ENCODE assay signal across 14 mouse cellular contexts in genomic region chr3:137529961-137530609, GRCm38 (mm10).
DNase-seq lines count a peak whose midpoint lies in the region; ATAC-seq and TF ChIP-seq lines count a peak whose summit lies in the region.
"Had no signal": no experiment of that assay in that cellular context is flagged by ENCODE, and none has a peak within 500 bp of the region (broad histone marks: within the 10 kb centered on the region; RNA-seq: fewer than 3 reads in every experiment).

No protein-coding gene starts in this region.

- no peak for TF ChIP-seq CTCF in gastrocnemius, adult 2 months (IDR thresholded peaks at IDR 0.05)

- no peaks in the 10 kb centered on the region for H3K27me3 ChIP-seq in embryonic facial prominence, embryonic 10.5 days (replicated peaks; ENCODE audit: low read depth, poor library complexity, severe bottlenecking)
- H3K27me3 ChIP-seq in forebrain, embryonic 16.5 days (replicated peaks; ENCODE audit: control insufficient read depth, insufficient read depth, low read length): no peaks in the 10 kb centered on the region
- H3K27me3 ChIP-seq in limb, embryonic 14.5 days (ENCODE audit: control insufficient read depth, insufficient read depth, low read length): no peaks in the 10 kb centered on the region
- no peaks in the 10 kb centered on the region for H3K27me3 ChIP-seq in liver, embryonic 12.5 days (replicated peaks)
- H3K27me3 ChIP-seq in heart, embryonic 11.5 days (ENCODE audit: control insufficient read depth, insufficient read depth, low read length): no peaks in the 10 kb centered on the region
- H3K27me3 ChIP-seq: liver, embryonic 15.5 days; neural tube, embryonic 12.5 days had no signal

- 39% methylated on average over 7 of the region's 7 CpGs for WGBS in embryonic facial prominence, embryonic 10.5 days
- 12% methylated on average over 7 of the region's 7 CpGs for WGBS in forebrain, embryonic 16.5 days
- WGBS in limb, embryonic 14.5 days: 45% methylated on average over 7 of the region's 7 CpGs
- 71% methylated on average over 7 of the region's 7 CpGs for WGBS in liver, embryonic 12.5 days (ENCODE audit: insufficient replicate concordance)
- WGBS in heart, embryonic 11.5 days (ENCODE audit: insufficient replicate concordance): 70% methylated on average over 7 of the region's 7 CpGs

- peak overlapping the region; percentile 22 for H3K4me2 ChIP-seq in forebrain, embryonic 16.5 days (ENCODE audit: low read length)
- H3K4me2 ChIP-seq in limb, embryonic 14.5 days (replicated peaks; ENCODE audit: low read depth, low read length, severe bottlenecking): no peak overlapping the region
- no peak overlapping the region for H3K4me2 ChIP-seq in liver, embryonic 12.5 days
- no peak overlapping the region for H3K4me2 ChIP-seq in heart, embryonic 11.5 days
- H3K4me2 ChIP-seq: liver, embryonic 15.5 days; neural tube, embryonic 12.5 days had no signal

- H3K9ac ChIP-seq in forebrain, embryonic 16.5 days (replicated peaks; ENCODE audit: low read depth, low read length): no peak overlapping the region
- H3K9ac ChIP-seq in limb, embryonic 14.5 days (ENCODE audit: low read depth, low read length, severe bottlenecking): no peak overlapping the region
- H3K9ac ChIP-seq in liver, embryonic 12.5 days: no peak overlapping the region
- H3K9ac ChIP-seq in heart, embryonic 11.5 days (ENCODE audit: low read depth, low read length): no peak overlapping the region
- H3K9ac ChIP-seq: liver, embryonic 15.5 days; neural tube, embryonic 12.5 days had no signal

- no peak overlapping the region for H3K4me3 ChIP-seq in gastrocnemius, adult 2 months
- peak overlapping the region; percentile 5; the same call in 1 of the 2 replicates for H3K4me3 ChIP-seq in embryonic facial prominence, embryonic 10.5 days
- no peak overlapping the region for H3K4me3 ChIP-seq in forebrain, embryonic 16.5 days (replicated peaks; ENCODE audit: low read length)
- H3K4me3 ChIP-seq in limb, embryonic 14.5 days (replicated peaks; ENCODE audit: low read length): no peak overlapping the region
- H3K4me3 ChIP-seq in liver, embryonic 12.5 days: no peak overlapping the region
- no peak overlapping the region for H3K4me3 ChIP-seq in heart, embryonic 11.5 days (ENCODE audit: low read depth, low read length)
- H3K4me3 ChIP-seq: liver, embryonic 15.5 days; neural tube, embryonic 12.5 days had no signal

- no peak for TF ChIP-seq POLR2A in limb, embryonic 14.5 days (IDR thresholded peaks at IDR 0.05; ENCODE audit: borderline replicate concordance, extremely low read depth, insufficient read depth, insufficient read length)

- peaks cover 21% of the 10 kb centered on the region for H3K4me1 ChIP-seq in embryonic facial prominence, embryonic 10.5 days
- peaks cover 16% of the 10 kb centered on the region for H3K4me1 ChIP-seq in forebrain, embryonic 16.5 days (replicated peaks; ENCODE audit: control insufficient read depth, insufficient read depth, low read length)
- peaks cover 7% of the 10 kb centered on the region; the same call in 1 of the 2 replicates for H3K4me1 ChIP-seq in limb, embryonic 14.5 days (ENCODE audit: control insufficient read depth, insufficient read depth, low read length)
- no peaks in the 10 kb centered on the region for H3K4me1 ChIP-seq in liver, embryonic 12.5 days
- no peaks in the 10 kb centered on the region for H3K4me1 ChIP-seq in heart, embryonic 11.5 days (ENCODE audit: control insufficient read depth, insufficient read depth, low read length)
- H3K4me1 ChIP-seq: liver, embryonic 15.5 days had no signal

- peak; percentile 90 for ATAC-seq in forebrain, embryonic 16.5 days
- ATAC-seq in limb, embryonic 14.5 days (ENCODE audit: low FRiP score, low read depth): peak; percentile 55
- no peak for ATAC-seq in liver, embryonic 12.5 days
- ATAC-seq in heart, embryonic 11.5 days (replicated peaks; ENCODE audit: insufficient number of reproducible peaks, low FRiP score, low TSS enrichment): no peak
- ATAC-seq: inflammation-experienced regulatory T-cells, adult 6 months had no signal

- H3K36me3 ChIP-seq in embryonic facial prominence, embryonic 10.5 days (replicated peaks): no peaks in the 10 kb centered on the region
- no peaks in the 10 kb centered on the region for H3K36me3 ChIP-seq in forebrain, embryonic 16.5 days (ENCODE audit: control insufficient read depth, insufficient read depth)
- H3K36me3 ChIP-seq in limb, embryonic 14.5 days (ENCODE audit: control insufficient read depth, insufficient read depth, low read length): no peaks in the 10 kb centered on the region
- H3K36me3 ChIP-seq in liver, embryonic 12.5 days: no peaks in the 10 kb centered on the region
- no peaks in the 10 kb centered on the region for H3K36me3 ChIP-seq in heart, embryonic 11.5 days (ENCODE audit: control insufficient read depth, insufficient read depth, low read length)
- H3K36me3 ChIP-seq: liver, embryonic 15.5 days; neural tube, embryonic 12.5 days had no signal

- H3K27ac ChIP-seq in gastrocnemius, adult 2 months: peak overlapping the region; percentile 64
- peak overlapping the region; percentile 77 for H3K27ac ChIP-seq in embryonic facial prominence, embryonic 10.5 days (replicated peaks)
- H3K27ac ChIP-seq in forebrain, embryonic 16.5 days (ENCODE audit: low read length): peak overlapping the region; percentile 56
- H3K27ac ChIP-seq in limb, embryonic 14.5 days (replicated peaks; ENCODE audit: low read depth, low read length): peak overlapping the region; percentile 48
- H3K27ac ChIP-seq in liver, embryonic 12.5 days: no peak overlapping the region
- no peak overlapping the region for H3K27ac ChIP-seq in heart, embryonic 11.5 days (ENCODE audit: low read depth, low read length)
- H3K27ac ChIP-seq: liver, embryonic 15.5 days; neural tube, embryonic 12.5 days had no signal

- peak; percentile 33 for DNase-seq in gastrocnemius, adult 2 months
- DNase-seq in gastrocnemius, postnatal 36 days: no peak
- peak; percentile 28 for DNase-seq in embryonic facial prominence, embryonic 10.5 days (ENCODE audit: low spot score)
- peak; percentile 49 for DNase-seq in limb, embryonic 14.5 days (ENCODE audit: low spot score)
- DNase-seq in thymus, postnatal 14 days: no peak
- DNase-seq: kidney, postnatal 14 days; right cerebral cortex, adult 18-20 months; thymus, adult 2 months had no signal

- intact Hi-C loops in gastrocnemius, adult 2 months (cut with DNase I): loop anchor here (5.0 to 10.0 kb wide), 3 partner anchors 32 to 525 kb away; no protein-coding TSS in a partner anchor
- intact Hi-C loops in gastrocnemius, postnatal 36 days (cut with DNase I): no loop called here

- H3K9me3 ChIP-seq in embryonic facial prominence, embryonic 10.5 days: no peaks in the 10 kb centered on the region
- no peaks in the 10 kb centered on the region for H3K9me3 ChIP-seq in forebrain, embryonic 16.5 days (ENCODE audit: control insufficient read depth, low read length)
- H3K9me3 ChIP-seq in limb, embryonic 14.5 days (ENCODE audit: control insufficient read depth, low read length): no peaks in the 10 kb centered on the region
- H3K9me3 ChIP-seq in liver, embryonic 12.5 days (replicated peaks): no peaks in the 10 kb centered on the region
- H3K9me3 ChIP-seq in heart, embryonic 11.5 days (replicated peaks; ENCODE audit: control insufficient read depth, low read length): no peaks in the 10 kb centered on the region
- H3K9me3 ChIP-seq: liver, embryonic 15.5 days; neural tube, embryonic 12.5 days had no signal

Comparison
In these comparisons a context has a peak if more than half of its experiments do, and no peak if none do; other contexts are left out.
1. DNase-seq: peak in gastrocnemius, adult 2 months (single experiment), embryonic facial prominence, embryonic 10.5 days (single experiment) and limb, embryonic 14.5 days (single experiment); none in gastrocnemius, postnatal 36 days (0 of 2) and thymus, postnatal 14 days (single experiment).
2. H3K27ac ChIP-seq: peak in gastrocnemius, adult 2 months (single experiment), embryonic facial prominence, embryonic 10.5 days (single experiment), forebrain, embryonic 16.5 days (single experiment) and limb, embryonic 14.5 days (single experiment); none in liver, embryonic 12.5 days (single experiment) and heart, embryonic 11.5 days (single experiment).
3. ATAC-seq: peak in forebrain, embryonic 16.5 days (single experiment) and limb, embryonic 14.5 days (single experiment); none in liver, embryonic 12.5 days (single experiment) and heart, embryonic 11.5 days (single experiment).